Mouse (Mus musculus) cerebellum, adult 9-11 months (tissue): ENCODE measurements around the gene Csn3.

Experiments used
- DNase-seq: peaks from one replicate; pipeline ENCODE4 v3.0.0; 2022

Gene Csn3

DNA sequence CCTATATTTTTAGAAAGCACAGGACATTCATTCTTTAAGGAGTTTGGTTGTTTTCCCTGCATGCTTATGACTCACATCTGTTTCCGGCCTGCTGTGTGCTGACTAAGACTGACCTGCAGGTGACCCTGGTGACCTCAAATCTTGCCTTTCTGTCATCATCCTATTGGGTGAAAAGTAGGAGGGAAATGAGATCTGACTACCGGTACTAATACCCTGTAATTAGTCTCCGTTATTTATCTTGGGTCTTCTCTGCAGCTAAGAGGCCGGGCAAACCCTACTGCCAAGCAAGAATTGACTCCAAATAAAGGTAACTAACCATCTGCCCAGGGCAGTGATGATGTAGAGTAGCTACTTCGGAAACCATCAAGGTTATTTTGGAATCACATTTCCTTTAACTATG, at the start of gene Csn3:
Gene Csn3, plus strand, starts transcription at position 208 of the 400 bp plus-strand sequence.
- no peak for DNase-seq

DNA sequence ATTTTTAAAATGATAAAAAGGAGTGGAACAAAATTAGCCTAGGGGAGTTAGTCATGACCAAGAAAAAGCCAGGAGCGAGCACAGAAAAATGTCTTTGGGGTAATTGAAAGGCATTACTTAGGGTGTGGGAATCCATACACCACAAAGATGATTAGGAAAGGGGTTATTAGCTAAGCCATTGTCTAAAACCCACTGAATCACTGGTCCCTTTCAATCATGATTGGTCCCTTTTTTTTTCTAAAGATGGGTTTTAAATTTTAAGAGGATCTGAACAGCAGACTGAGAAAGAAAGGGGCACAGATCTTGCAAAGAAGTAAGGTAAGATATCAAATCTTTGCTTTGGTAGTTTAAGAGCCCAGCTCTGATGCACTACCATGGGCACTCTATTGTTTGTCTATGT, 40.6 kb upstream of the Csn3 start, which contains the start of gene Odam:
Gene Odam, plus strand, starts transcription at position 301 of the 400 bp plus-strand sequence.
- no peak for DNase-seq

DNA sequence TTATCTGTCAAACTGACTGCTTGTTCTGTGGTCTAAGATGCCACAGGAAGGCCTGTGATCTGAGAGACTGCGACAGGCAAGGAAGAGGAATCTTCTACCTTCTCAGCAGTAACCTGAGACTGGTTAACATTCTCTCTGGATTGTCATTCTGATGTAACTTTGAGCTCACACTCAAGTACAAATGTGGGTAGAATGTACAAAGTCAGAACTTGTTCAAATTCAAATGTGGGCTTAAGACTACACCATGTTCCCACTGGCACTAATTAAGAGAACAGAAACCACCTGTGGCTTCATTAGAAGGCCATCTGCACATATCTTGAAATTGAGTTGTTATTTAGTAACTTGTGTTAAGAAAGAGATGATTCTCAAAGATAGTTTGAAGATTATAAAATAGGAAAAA, 6.2 kb downstream of the Csn3 start:
- no peak for DNase-seq

DNA sequence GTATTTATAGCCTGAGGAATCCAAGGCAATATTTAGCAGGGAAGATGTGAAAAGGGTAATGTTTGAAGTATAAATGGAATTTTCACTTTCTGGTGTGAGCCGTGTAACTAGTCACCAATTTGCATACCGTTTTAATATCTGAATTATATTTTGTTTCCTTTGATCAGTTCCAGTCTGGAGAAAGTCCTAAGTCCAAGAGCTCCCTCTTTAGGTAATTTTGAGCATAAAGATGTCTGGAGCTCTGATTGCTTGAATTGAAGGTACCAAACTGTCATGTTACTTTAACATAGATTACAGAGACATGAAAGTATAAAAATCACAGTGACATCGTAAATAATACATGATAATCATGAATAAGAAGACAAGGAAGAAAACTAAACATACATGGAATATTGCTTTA, 15.4 kb downstream of the Csn3 start:
- DNase-seq: no peak

DNA sequence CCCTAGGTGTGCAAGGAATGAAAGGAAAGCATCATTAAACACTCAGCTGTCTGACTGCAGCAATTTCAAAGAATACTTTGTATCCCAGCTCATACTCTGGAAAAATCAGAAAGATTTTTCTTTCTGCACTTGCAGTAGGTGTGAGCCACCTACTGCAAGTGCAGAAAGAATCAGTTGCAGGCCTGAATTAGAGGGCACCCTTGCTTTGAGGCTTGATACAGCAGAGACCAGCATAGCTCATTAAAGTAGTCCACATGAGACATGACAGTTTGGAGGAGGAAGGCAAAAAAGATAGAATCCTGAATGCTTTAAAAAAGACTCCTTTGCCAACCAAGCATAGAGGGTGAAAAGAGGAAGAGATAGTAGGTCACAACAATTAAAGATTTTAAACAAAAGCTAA, 17.1 kb downstream of the Csn3 start:
- no peak for DNase-seq

DNA sequence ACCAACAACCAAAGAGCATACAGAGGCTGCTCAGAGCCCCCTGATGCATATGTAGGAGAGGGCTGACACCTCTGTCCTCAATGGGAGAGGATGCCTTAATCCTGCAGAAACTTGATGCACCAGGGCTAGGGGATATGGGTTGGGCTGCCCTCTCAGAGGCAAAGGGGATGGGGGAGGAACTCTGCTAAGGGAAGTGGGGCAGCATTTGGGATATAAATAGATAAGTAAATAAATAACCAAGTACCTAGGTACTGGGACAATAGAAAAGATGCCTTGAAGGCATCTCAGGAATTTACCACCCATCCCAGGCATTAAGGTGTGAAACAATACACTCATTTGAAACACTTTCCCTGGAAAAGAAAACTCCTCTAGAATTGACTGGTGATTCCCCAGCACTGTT, 26.5 kb downstream of the Csn3 start:
- no peak for DNase-seq

DNA sequence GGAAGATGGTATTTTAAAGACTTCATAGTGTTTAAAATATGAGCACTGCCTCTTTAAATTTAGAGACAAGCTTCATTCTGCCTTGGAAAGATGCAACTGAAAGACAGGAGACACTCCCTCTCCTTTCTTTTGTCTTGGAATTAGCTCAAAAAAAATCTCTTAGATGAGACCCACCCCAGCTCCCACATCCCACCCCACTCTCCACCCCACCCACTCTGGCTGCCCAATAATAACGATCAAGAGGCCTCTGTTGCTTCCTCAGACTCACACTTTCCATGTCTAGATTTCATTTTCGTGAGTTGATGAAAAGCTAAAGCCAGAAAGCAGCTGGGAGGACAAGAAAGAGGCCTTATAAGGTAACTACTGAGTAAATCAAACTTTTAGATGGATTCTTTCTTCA, 43.8 kb downstream of the Csn3 start, which contains the start of the genes 2310003L06Rik and Gm28434:
Gene 2310003L06Rik, plus strand, starts transcription at position 259 of the 400 bp plus-strand sequence.
Gene Gm28434, plus strand, starts transcription at position 317 of the 400 bp plus-strand sequence.
- DNase-seq: no peak

DNA sequence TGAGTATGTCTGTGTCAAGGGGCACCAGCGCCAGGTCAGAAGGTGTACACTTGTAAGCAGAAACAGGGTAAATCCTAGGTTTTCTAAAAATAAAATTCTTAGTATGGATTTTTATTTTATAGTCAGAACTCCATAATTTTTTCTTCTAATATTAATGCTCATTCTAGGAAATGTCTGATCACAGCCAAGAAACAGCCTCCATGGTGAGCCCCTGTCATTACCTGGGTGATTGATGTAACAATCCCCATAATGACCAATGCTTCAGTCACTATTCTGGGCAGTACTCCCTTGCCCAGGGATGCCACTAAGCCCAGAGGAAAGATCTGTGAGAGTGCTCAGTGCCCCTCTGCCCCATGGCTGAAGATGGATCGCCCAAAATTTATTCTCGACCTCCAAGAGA, 53.8 kb downstream of the Csn3 start, which contains the start of gene Cabs1:
Gene Cabs1, plus strand, starts transcription at position 301 of the 400 bp plus-strand sequence.
- no peak for DNase-seq
